Mouse (Mus musculus) small intestine, adult 2 months (tissue): ENCODE results near the gene Foxg1.

Experiments used
- CTCF ChIP-seq: fragments of 200-500 bp; IDR thresholded peaks from 2 replicates; pipeline ENCODE4 v1.5.1; 2012; ENCODE audit warnings: low read depth, mild to moderate bottlenecking, control low read depth, inconsistent platforms, low read length, moderate library complexity, mixed read lengths; ENCODE audit not compliant: insufficient replicate concordance, insufficient read length; ENCODE audit errors: extremely low read depth
- POLR2A ChIP-seq: fragments of 200-500 bp; IDR thresholded peaks from 2 replicates; pipeline ENCODE4 v1.6.1; 2012; ENCODE audit warnings: low read depth, mild to moderate bottlenecking, control low read depth, inconsistent platforms, low read length, moderate library complexity

DNA sequence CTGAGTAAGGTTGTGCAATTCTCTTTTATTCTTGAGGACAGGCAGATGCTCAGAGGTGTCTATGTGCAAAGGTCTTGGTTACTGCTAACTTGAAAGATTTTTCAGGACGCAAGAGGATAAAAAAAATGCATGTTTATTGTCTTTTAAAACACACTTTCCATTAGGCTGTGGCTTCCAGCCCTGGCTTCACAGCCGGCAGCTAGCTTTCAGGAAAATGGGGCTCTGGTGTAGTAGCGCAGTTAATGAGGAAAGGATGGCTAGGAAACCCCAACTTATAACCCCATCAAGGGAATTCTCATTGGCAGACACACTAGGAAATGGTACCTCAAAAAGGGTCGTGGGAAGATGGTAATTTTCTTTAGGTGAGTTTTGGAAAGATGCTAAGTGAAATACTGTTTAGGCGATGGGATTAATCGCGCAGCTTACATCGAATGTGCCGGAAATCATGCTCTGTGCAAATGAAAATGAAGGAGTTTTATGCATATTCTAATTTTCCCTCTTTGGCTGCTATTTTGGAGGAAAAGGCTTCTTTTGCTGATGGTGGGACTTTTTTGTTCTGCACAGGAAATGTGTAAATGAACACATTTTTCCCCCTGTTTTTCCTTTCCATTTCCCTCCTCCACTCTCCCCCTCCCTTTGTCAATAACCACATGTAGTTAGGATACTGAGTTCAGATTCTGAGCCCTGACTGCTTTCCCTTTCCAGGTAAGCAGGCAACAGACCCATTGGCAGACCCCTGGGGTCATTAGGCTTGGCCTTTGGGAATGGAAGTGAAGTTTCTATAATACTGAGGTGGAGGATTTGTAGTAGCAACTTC lies 17.8 kb downstream of the Foxg1 start:
- no peak for TF ChIP-seq CTCF
- no peak for TF ChIP-seq POLR2A
